Mouse (Mus musculus) lung, embryonic 15.5 days (tissue): ENCODE measurements at regions not wholly inside any gene's neighbourhood (a gene's known extent, or its start where the extent isn't known, plus 50 kb on each side); places are given as distances from the start of the nearest gene placed in this dataset.

Experiments
- ATAC-seq: fragments of 200-750 bp; cut with Nextera tagmentation; 2 replicates; pipeline ENCODE4 v1.8.0; 2017; ENCODE audit warnings: moderate number of reproducible peaks, borderline replicate concordance; ENCODE audit not compliant: low FRiP score, low TSS enrichment; ENCODE audit errors: extremely low read depth
- H3K27ac ChIP-seq: fragments of 300-500 bp; sonication (generic); 2 replicates; pipeline ENCODE4 v1.5.1; 2015; ENCODE audit warnings: moderate library complexity, mild to moderate bottlenecking, inconsistent platforms
- H3K27me3 ChIP-seq: fragments of 300-500 bp; sonication (generic); 2 replicates; pipeline ENCODE4 v1.6.1; 2015; ENCODE audit warnings: inconsistent platforms
- H3K36me3 ChIP-seq: fragments of 300-500 bp; sonication (generic); 2 replicates; pipeline ENCODE4 v1.6.1; 2015; ENCODE audit warnings: inconsistent platforms
- H3K4me1 ChIP-seq: fragments of 300-500 bp; sonication (generic); 2 replicates; pipeline ENCODE4 v1.6.1; 2015; ENCODE audit warnings: inconsistent platforms
- H3K4me2 ChIP-seq: fragments of 300-500 bp; sonication (generic); 2 replicates; pipeline ENCODE4 v1.6.1; 2015; ENCODE audit warnings: inconsistent platforms, mild to moderate bottlenecking, moderate library complexity
- H3K4me3 ChIP-seq: fragments of 300-500 bp; sonication (generic); 2 replicates; pipeline ENCODE4 v1.5.1; 2015; ENCODE audit warnings: mild to moderate bottlenecking, inconsistent platforms
- H3K9ac ChIP-seq: fragments of 300-500 bp; sonication (generic); 2 replicates; pipeline ENCODE4 v1.6.1; 2015; ENCODE audit warnings: inconsistent platforms
- H3K9me3 ChIP-seq: fragments of 300-500 bp; sonication (generic); 2 replicates; pipeline ENCODE4 v1.6.1; 2016; ENCODE audit warnings: inconsistent platforms
- WGBS: fragments of 180-500 bp; shearing (Covaris S2); methylation state at CpG from one replicate; pipeline ENCODE4 v1.1.7; 2015; 5-methylcytosine and 5-hydroxymethylcytosine counted together

GRCm38 (mm10) chr2:53668599-53669372 is 416.6 kb downstream of the Rprm start:
- Histone ChIP-seq H3K9ac (no peak overlapping the region), H3K9me3 (no peaks in the 10 kb centered on the region), H3K4me1 (no peaks in the 10 kb centered on the region), H3K4me3 (no peak overlapping the region), H3K27ac (no peak overlapping the region), H3K36me3 (no peaks in the 10 kb centered on the region), H3K4me2 (no peak overlapping the region), H3K27me3 (no peaks in the 10 kb centered on the region)
- ATAC-seq, result no peak
- WGBS, result 68% methylated on average over 6 of the region's 6 CpGs

- Histone ChIP-seq H3K4me3 (no peak overlapping the region), H3K27me3 (no peaks in the 10 kb centered on the region), H3K4me1 (no peaks in the 10 kb centered on the region), H3K9ac (no peak overlapping the region), H3K4me2 (no peak overlapping the region), H3K9me3 (no peaks in the 10 kb centered on the region), H3K36me3 (no peaks in the 10 kb centered on the region), H3K27ac (no peak overlapping the region)
- 60% methylated on average over 5 of the region's 5 CpGs for WGBS
- ATAC-seq, result no peak
These were observed 404.9 kb downstream of the Rprm start for GRCm38 (mm10) chr2:53680350-53681011.

- 15% methylated on average over 4 of the region's 4 CpGs for WGBS
- ATAC-seq, result no peak
- no peak overlapping the region for H3K4me3 ChIP-seq
- H3K27me3 ChIP-seq, result no peaks in the 10 kb centered on the region
- no peaks in the 10 kb centered on the region for H3K36me3 ChIP-seq
- H3K9me3 ChIP-seq, result no peaks in the 10 kb centered on the region
- H3K4me1 ChIP-seq, result no peaks in the 10 kb centered on the region
- no peak overlapping the region for H3K4me2 ChIP-seq
- H3K9ac ChIP-seq, result no peak overlapping the region
- no peak overlapping the region for H3K27ac ChIP-seq
These were observed 402.8 kb downstream of the Rprm start for GRCm38 (mm10) chr2:53682599-53682998.

- 50% methylated on average over 7 of the region's 7 CpGs for WGBS
- no peaks in the 10 kb centered on the region for H3K4me1 ChIP-seq
- no peaks in the 10 kb centered on the region for H3K9me3 ChIP-seq
- H3K27ac ChIP-seq, result no peak overlapping the region
- H3K4me2 ChIP-seq, result no peak overlapping the region
- no peaks in the 10 kb centered on the region for H3K36me3 ChIP-seq
- peak; percentile 49; the same call in 1 of the 2 replicates for ATAC-seq
- no peak overlapping the region for H3K9ac ChIP-seq
- H3K27me3 ChIP-seq, result no peaks in the 10 kb centered on the region
- H3K4me3 ChIP-seq, result no peak overlapping the region
These were observed 398.1 kb downstream of the Rprm start for GRCm38 (mm10) chr2:53687281-53687680.

GRCm38 (mm10) chr2:53689223-53689880 is 396.0 kb downstream of the Rprm start:
- Histone ChIP-seq H3K27ac (no peak overlapping the region), H3K27me3 (no peaks in the 10 kb centered on the region), H3K4me2 (no peak overlapping the region), H3K36me3 (no peaks in the 10 kb centered on the region), H3K9ac (no peak overlapping the region), H3K9me3 (no peaks in the 10 kb centered on the region), H3K4me3 (no peak overlapping the region), H3K4me1 (no peaks in the 10 kb centered on the region)
- no peak for ATAC-seq
- WGBS, result 37% methylated on average over 3 of the region's 3 CpGs

GRCm38 (mm10) chr2:53691580-53692118 is 393.7 kb downstream of the Rprm start:
- ATAC-seq, result no peak
- no peak overlapping the region for H3K27ac ChIP-seq

GRCm38 (mm10) chr2:53711213-53711612 is 374.1 kb downstream of the Rprm start:
- no peaks in the 10 kb centered on the region for H3K36me3 ChIP-seq

More at GRCm38 (mm10) chr2:53691580-53692118, 393.7 kb downstream of the Rprm start:
- no peak overlapping the region for H3K9ac ChIP-seq
- H3K36me3 ChIP-seq, result no peaks in the 10 kb centered on the region
- no peak overlapping the region for H3K4me3 ChIP-seq
- WGBS, result 66% methylated on average over 5 of the region's 5 CpGs
- H3K9me3 ChIP-seq, result no peaks in the 10 kb centered on the region
- no peak overlapping the region for H3K4me2 ChIP-seq
- H3K27me3 ChIP-seq, result no peaks in the 10 kb centered on the region
- H3K4me1 ChIP-seq, result no peaks in the 10 kb centered on the region

GRCm38 (mm10) chr2:53713106-53713640 is 372.2 kb downstream of the Rprm start:
- H3K4me1 ChIP-seq, result no peaks in the 10 kb centered on the region
- H3K4me3 ChIP-seq, result no peak overlapping the region
- H3K27ac ChIP-seq, result no peak overlapping the region
- no peak overlapping the region for H3K9ac ChIP-seq
- no peaks in the 10 kb centered on the region for H3K36me3 ChIP-seq
- no peaks in the 10 kb centered on the region for H3K9me3 ChIP-seq
- no peaks in the 10 kb centered on the region for H3K27me3 ChIP-seq
- whole genome bisulfite sequencing, result 65% methylated on average over 7 of the region's 7 CpGs
- H3K4me2 ChIP-seq, result no peak overlapping the region
- no peak for ATAC-seq

More at GRCm38 (mm10) chr2:53711213-53711612, 374.1 kb downstream of the Rprm start:
- H3K4me3 ChIP-seq, result no peak overlapping the region
- no peak overlapping the region for H3K27ac ChIP-seq
- no peak overlapping the region for H3K9ac ChIP-seq
- no peaks in the 10 kb centered on the region for H3K27me3 ChIP-seq
- no peak overlapping the region for H3K4me2 ChIP-seq
- H3K9me3 ChIP-seq, result no peaks in the 10 kb centered on the region
- 29% methylated on average over 3 of the region's 3 CpGs for WGBS
- H3K4me1 ChIP-seq, result no peaks in the 10 kb centered on the region
- ATAC-seq, result no peak

- Histone ChIP-seq H3K4me1 (no peaks in the 10 kb centered on the region), H3K4me2 (no peak overlapping the region), H3K9me3 (no peaks in the 10 kb centered on the region), H3K9ac (no peak overlapping the region), H3K4me3 (no peak overlapping the region), H3K27me3 (no peaks in the 10 kb centered on the region), H3K27ac (no peak overlapping the region), H3K36me3 (no peaks in the 10 kb centered on the region)
- no peak for ATAC-seq
- WGBS, result 55% methylated on average over 5 of the region's 5 CpGs
These were observed 370.3 kb downstream of the Rprm start for GRCm38 (mm10) chr2:53715017-53715416.

- no peak for ATAC-seq
- no peak overlapping the region for H3K4me2 ChIP-seq
- H3K9ac ChIP-seq, result no peak overlapping the region
- no peak overlapping the region for H3K4me3 ChIP-seq
- no peaks in the 10 kb centered on the region for H3K36me3 ChIP-seq
- no peaks in the 10 kb centered on the region for H3K4me1 ChIP-seq
- H3K27me3 ChIP-seq, result no peaks in the 10 kb centered on the region
- H3K9me3 ChIP-seq, result no peaks in the 10 kb centered on the region
- WGBS, result 82% methylated on average over 6 of the region's 6 CpGs
- no peak overlapping the region for H3K27ac ChIP-seq
These were observed 362.1 kb downstream of the Rprm start for GRCm38 (mm10) chr2:53723231-53723630.

GRCm38 (mm10) chr2:53728693-53729092 is 356.7 kb downstream of the Rprm start:
- Histone ChIP-seq H3K9me3 (no peaks in the 10 kb centered on the region), H3K4me3 (no peak overlapping the region), H3K36me3 (no peaks in the 10 kb centered on the region), H3K27ac (no peak overlapping the region), H3K27me3 (no peaks in the 10 kb centered on the region), H3K4me1 (no peaks in the 10 kb centered on the region), H3K4me2 (no peak overlapping the region), H3K9ac (no peak overlapping the region)
- no peak for ATAC-seq

GRCm38 (mm10) chr2:53730451-53730850 is 354.9 kb downstream of the Rprm start:
- H3K27me3 ChIP-seq, result no peaks in the 10 kb centered on the region
- 82% methylated on average over 2 of the region's 2 CpGs for WGBS
- no peak overlapping the region for H3K4me2 ChIP-seq
- no peak overlapping the region for H3K4me3 ChIP-seq
- ATAC-seq, result no peak
- H3K36me3 ChIP-seq, result no peaks in the 10 kb centered on the region
- H3K27ac ChIP-seq, result no peak overlapping the region
- no peaks in the 10 kb centered on the region for H3K9me3 ChIP-seq
- no peaks in the 10 kb centered on the region for H3K4me1 ChIP-seq
- H3K9ac ChIP-seq, result no peak overlapping the region
